Mouse (Mus musculus) myocyte (in vitro differentiated cells): ENCODE data around the gene Gpr108.

Experiments used
- CEBPB ChIP-seq: IDR thresholded peaks from 2 replicates; pipeline ENCODE4 v1.6.1; 2011; ENCODE audit warnings: mild to moderate bottlenecking, moderate library complexity; ENCODE audit not compliant: poor library complexity, insufficient read depth, severe bottlenecking
- E2F4 ChIP-seq: IDR thresholded peaks from one replicate; pipeline ENCODE4 v1.6.1; 2011; ENCODE audit warnings: mild to moderate bottlenecking, control low read depth, moderate library complexity; ENCODE audit not compliant: insufficient read depth
- MAX ChIP-seq: IDR thresholded peaks from one replicate; pipeline ENCODE4 v1.6.1; 2011; ENCODE audit warnings: low read depth, mild to moderate bottlenecking, control low read depth
- MYOD1 ChIP-seq, 3 experiments: IDR thresholded peaks; one replicate each; pipeline ENCODE4 v1.6.1; 2011; ENCODE audit warnings: control low read depth in 2 of 3, low read depth in 2 of 3, mild to moderate bottlenecking in 2 of 3, moderate library complexity in 1 of 3; ENCODE audit not compliant: insufficient read length in 2 of 3, control insufficient read depth in 1 of 3
- MYOG ChIP-seq, 3 experiments: IDR thresholded peaks; one replicate each; pipeline ENCODE4 v1.6.1; 2011; ENCODE audit warnings: control low read depth in 2 of 3, low read depth in 2 of 3, mild to moderate bottlenecking in 2 of 3; ENCODE audit not compliant: insufficient read length in 2 of 3, control insufficient read depth in 1 of 3, insufficient read depth in 1 of 3
- POLR2A ChIP-seq: IDR thresholded peaks from one replicate; pipeline ENCODE4 v1.6.1; 2011; ENCODE audit warnings: low read depth, mild to moderate bottlenecking, control low read depth, moderate library complexity; ENCODE audit not compliant: insufficient read length
- POLR2AphosphoS2 ChIP-seq: IDR thresholded peaks from one replicate; pipeline ENCODE4 v1.6.1; 2011; ENCODE audit warnings: low read depth, control low read depth; ENCODE audit not compliant: insufficient read length
- REST ChIP-seq: IDR thresholded peaks from one replicate; pipeline ENCODE4 v1.6.1; 2011; ENCODE audit warnings: mild to moderate bottlenecking, control low read depth, moderate library complexity; ENCODE audit not compliant: insufficient read depth, insufficient read length
- SRF ChIP-seq: IDR thresholded peaks from one replicate; pipeline ENCODE4 v1.6.1; 2011; ENCODE audit warnings: low read depth; ENCODE audit not compliant: control insufficient read depth, insufficient read length
- TCF12 ChIP-seq: IDR thresholded peaks from one replicate; pipeline ENCODE4 v1.6.1; 2011; ENCODE audit warnings: mild to moderate bottlenecking, control low read depth; ENCODE audit not compliant: poor library complexity, insufficient read depth, severe bottlenecking
- USF1 ChIP-seq: IDR thresholded peaks from one replicate; pipeline ENCODE4 v1.6.1; 2011; ENCODE audit warnings: low read depth, mild to moderate bottlenecking, control low read depth, moderate library complexity

- TF ChIP-seq POLR2A (no peak), SRF (no peak), E2F4 (no peak), TCF12 (no peak), POLR2AphosphoS2 (no peak), MYOD1 (IDR thresholded peaks at IDR 0.05; ENCODE audit: control insufficient read depth in 1 of 3, insufficient read length in 2 of 3, low read depth in 2 of 3) (no peak), MYOG (IDR thresholded peaks at IDR 0.05; ENCODE audit: control insufficient read depth in 1 of 3, insufficient read depth in 1 of 3, insufficient read length in 2 of 3, low read depth in 2 of 3) (no peak), USF1 (no peak), CEBPB (no peak), REST (no peak), MAX (no peak)
Measured at GRCm38 (mm10) chr17:57280411-57280810, 32.2 kb upstream of the Gpr108 start.
